Mouse (Mus musculus) MEL (cell line): ENCODE measurements around the gene Lsamp. TPM values are rescaled to one million over a fixed set of nuclear protein-coding genes. Genes with fewer than 3 reads are reported as not detected.

Experiments used
- DNase-seq: peaks from one replicate; pipeline ENCODE4 v3.0.0; 2011; ENCODE audit warnings: low read depth, low spot score
- H3K27ac ChIP-seq: 2 replicates; pipeline ENCODE4 v1.5.1; 2012; ENCODE audit warnings: low read depth, mild to moderate bottlenecking, control low read depth, low read length, moderate library complexity; ENCODE audit not compliant: control insufficient read depth
- H3K27me3 ChIP-seq, 2 experiments: fragments of 150-350 bp in 1 of 2; sonication (generic) in 1 of 2; 2 replicates each; pipeline ENCODE4 v1.6.1; 2012; ENCODE audit warnings: low read length in 2 of 2, mild to moderate bottlenecking in 2 of 2, improper control_type of control experiment in 1 of 2, moderate library complexity in 1 of 2; ENCODE audit not compliant: insufficient read depth in 2 of 2, control insufficient read depth in 1 of 2
- H3K36me3 ChIP-seq, 2 experiments: 2 replicates each; pipeline ENCODE4 v1.6.1; 2012 to 2014; ENCODE audit warnings: low read length in 2 of 2, improper control_type of control experiment in 1 of 2, inconsistent platforms in 1 of 2, mild to moderate bottlenecking in 1 of 2; ENCODE audit not compliant: insufficient read depth in 2 of 2, control insufficient read depth in 1 of 2
- H3K4me1 ChIP-seq, 2 experiments: fragments of 150-350 bp in 1 of 2; sonication (generic) in 1 of 2; 2 replicates each; pipeline ENCODE4 v1.6.1; 2012; ENCODE audit warnings: low read length in 2 of 2, improper control_type of control experiment in 1 of 2, mild to moderate bottlenecking in 1 of 2; ENCODE audit not compliant: insufficient read depth in 2 of 2, control insufficient read depth in 1 of 2
- H3K4me3 ChIP-seq, 2 experiments: fragments of 150-350 bp in 1 of 2; sonication (generic) in 1 of 2; 2 replicates each; pipeline ENCODE4 v1.5.1; 2012; ENCODE audit warnings: low read depth in 2 of 2, low read length in 2 of 2, mild to moderate bottlenecking in 2 of 2, moderate library complexity in 2 of 2, control low read depth in 1 of 2, improper control_type of control experiment in 1 of 2; ENCODE audit not compliant: control insufficient read depth in 1 of 2, insufficient read depth in 1 of 2
- H3K79me2 ChIP-seq: 2 replicates; pipeline ENCODE4 v1.6.1; 2012; ENCODE audit warnings: mild to moderate bottlenecking, low read length, moderate library complexity; ENCODE audit not compliant: control insufficient read depth, poor library complexity, insufficient read depth
- H3K9ac ChIP-seq: 2 replicates; pipeline ENCODE4 v1.6.1; 2012; ENCODE audit warnings: low read depth, mild to moderate bottlenecking, control low read depth, low read length, moderate library complexity; ENCODE audit not compliant: control insufficient read depth, poor library complexity, severe bottlenecking
- H3K9me3 ChIP-seq: fragments of 150-350 bp; sonication (generic); replicated peaks from 2 replicates; pipeline ENCODE4 v1.6.1; 2012; ENCODE audit warnings: mild to moderate bottlenecking, low read length, improper control_type of control experiment, moderate library complexity; ENCODE audit not compliant: insufficient read depth
- BHLHE40 ChIP-seq: IDR thresholded peaks from 2 replicates; pipeline ENCODE4 v1.6.1; 2012; ENCODE audit warnings: low read depth, mild to moderate bottlenecking, inconsistent platforms, low read length, improper control_type of control experiment, borderline replicate concordance
- CHD1 ChIP-seq: IDR thresholded peaks from 2 replicates; pipeline ENCODE4 v1.6.1; 2012; ENCODE audit warnings: low read depth, mild to moderate bottlenecking, inconsistent platforms, low read length, improper control_type of control experiment
- CHD2 ChIP-seq: IDR thresholded peaks from 2 replicates; pipeline ENCODE4 v1.6.1; 2011; ENCODE audit warnings: low read length, improper control_type of control experiment
- CTCF ChIP-seq, 3 experiments: IDR thresholded peaks in 2 of 3; conservative IDR thresholded peaks in 1 of 3; 2 replicates each; pipeline ENCODE4 v1.5.1; 2011 to 2012; ENCODE audit warnings: low read length in 3 of 3, low read depth in 2 of 3, mild to moderate bottlenecking in 2 of 3, improper control_type of control experiment in 1 of 3, inconsistent platforms in 1 of 3, mixed read lengths in 1 of 3, moderate library complexity in 1 of 3; ENCODE audit not compliant: control insufficient read depth in 1 of 3, insufficient read depth in 1 of 3, poor library complexity in 1 of 3, severe bottlenecking in 1 of 3
- ELF1 ChIP-seq: IDR thresholded peaks from 2 replicates; pipeline ENCODE4 v1.6.1; 2014; ENCODE audit warnings: low read depth, mild to moderate bottlenecking, inconsistent platforms, low read length, improper control_type of control experiment, moderate library complexity
- EP300 ChIP-seq, 2 experiments: IDR thresholded peaks; 2 replicates each; pipeline ENCODE4 v1.6.1; 2011; ENCODE audit warnings: improper control_type of control experiment in 2 of 2, low read length in 2 of 2, low read depth in 1 of 2, mild to moderate bottlenecking in 1 of 2
- MAFK ChIP-seq: IDR thresholded peaks from 2 replicates; pipeline ENCODE4 v1.6.1; 2011; ENCODE audit warnings: low read depth, mild to moderate bottlenecking, low read length, improper control_type of control experiment, borderline replicate concordance
- MAX ChIP-seq: IDR thresholded peaks from 2 replicates; pipeline ENCODE4 v1.6.1; 2011; ENCODE audit warnings: low read length, improper control_type of control experiment
- MAZ ChIP-seq: IDR thresholded peaks from 2 replicates; pipeline ENCODE4 v1.6.1; 2012; ENCODE audit warnings: low read depth, mild to moderate bottlenecking, inconsistent platforms, low read length, improper control_type of control experiment
- MEF2A ChIP-seq: IDR thresholded peaks from 2 replicates; pipeline ENCODE4 v1.6.1; 2014; ENCODE audit warnings: low read depth, mild to moderate bottlenecking, inconsistent platforms, low read length, improper control_type of control experiment; ENCODE audit not compliant: poor library complexity, insufficient replicate concordance, severe bottlenecking; ENCODE audit errors: extremely low read depth
- MXI1 ChIP-seq: IDR thresholded peaks from 2 replicates; pipeline ENCODE4 v1.6.1; 2011; ENCODE audit warnings: mild to moderate bottlenecking, low read depth, low read length, improper control_type of control experiment
- NELFE ChIP-seq: IDR thresholded peaks from 2 replicates; pipeline ENCODE4 v1.6.1; 2011; ENCODE audit warnings: low read depth, low read length, improper control_type of control experiment
- NRF1 ChIP-seq: IDR thresholded peaks from 2 replicates; pipeline ENCODE4 v1.6.1; 2014; ENCODE audit warnings: low read depth, mild to moderate bottlenecking, inconsistent platforms, low read length, improper control_type of control experiment, moderate library complexity; ENCODE audit not compliant: poor library complexity, insufficient read depth, severe bottlenecking
- SIN3A ChIP-seq: IDR thresholded peaks from 2 replicates; pipeline ENCODE4 v1.6.1; 2012; ENCODE audit warnings: low read length, improper control_type of control experiment, inconsistent platforms
- SMC3 ChIP-seq: IDR thresholded peaks from 2 replicates; pipeline ENCODE4 v1.6.1; 2011; ENCODE audit warnings: low read depth, low read length, improper control_type of control experiment
- TAL1 ChIP-seq: IDR thresholded peaks from 2 replicates; pipeline ENCODE4 v1.6.1; 2012; ENCODE audit warnings: mild to moderate bottlenecking, inconsistent platforms, low read length, moderate library complexity, mixed read lengths
- TBP ChIP-seq: IDR thresholded peaks from 2 replicates; pipeline ENCODE4 v1.8.0; 2011; ENCODE audit warnings: low read depth, low read length, improper control_type of control experiment
- USF1 ChIP-seq: IDR thresholded peaks from 2 replicates; pipeline ENCODE4 v1.6.1; 2014; ENCODE audit warnings: low read depth, mild to moderate bottlenecking, inconsistent platforms, low read length, improper control_type of control experiment, moderate library complexity
- ZC3H11A ChIP-seq: IDR thresholded peaks from 2 replicates; pipeline ENCODE4 v1.6.1; 2012; ENCODE audit warnings: low read depth, mild to moderate bottlenecking, inconsistent platforms, low read length, improper control_type of control experiment
- ZMIZ1 ChIP-seq: IDR thresholded peaks from 2 replicates; pipeline ENCODE4 v1.6.1; 2012; ENCODE audit warnings: low read depth, mild to moderate bottlenecking, inconsistent platforms, low read length, improper control_type of control experiment, moderate library complexity
- ZNF384 ChIP-seq: IDR thresholded peaks from 2 replicates; pipeline ENCODE4 v1.6.1; 2012; ENCODE audit warnings: low read depth, mild to moderate bottlenecking, inconsistent platforms, low read length, improper control_type of control experiment
- polyA plus RNA-seq, 2 experiments: library from polyadenylated mRNA; stranded (reverse) in 1 of 2; unstranded in 1 of 2; fragments of >175 nt in 1 of 2; fragments of >200 nt in 1 of 2; gene quantifications; 2 replicates each; pipeline versions ENCODE4 v1.2.1 to v1.2.4; 2012; ENCODE audit warnings: low replicate concordance in 2 of 2, low read depth in 1 of 2; ENCODE audit not compliant: insufficient read length in 2 of 2, insufficient read depth in 1 of 2, missing spikeins in 1 of 2
- total RNA-seq: library from RNA; depleted of rRNA; stranded (reverse); fragments of 300-350 nt; gene quantifications from 2 replicates; pipeline ENCODE4 v1.2.3, GENCODE M21; 2012

Lsamp gene
- total and polyA plus RNA-seq, 3 experiments, result 0.42 TPM; not detected in 2

GRCm38 (mm10) chr16:40011106-40011505 is 26.9 kb downstream of the Lsamp start:
- no peaks in the 10 kb centered on the region for H3K27me3 ChIP-seq
- TF ChIP-seq TAL1, result no peak
- no peak for TF ChIP-seq ZC3H11A
- TF ChIP-seq MAZ, result no peak
- no peak for TF ChIP-seq MAFK
- TF ChIP-seq CTCF (IDR thresholded peaks at IDR 0.05 in 2 of 3, conservative IDR thresholded peaks at IDR 0.05 in 1 of 3; ENCODE audit: control insufficient read depth in 1 of 3, insufficient read depth in 1 of 3, low read depth in 2 of 3, low read length in 3 of 3, poor library complexity in 1 of 3, severe bottlenecking in 1 of 3), result no peak
- TF ChIP-seq ZNF384, result no peak
- TF ChIP-seq MXI1, result no peak
- no peak for TF ChIP-seq ELF1
- TF ChIP-seq SIN3A, result no peak
- TF ChIP-seq BHLHE40, result no peak
- no peak for TF ChIP-seq NELFE
- TF ChIP-seq MAX, result no peak
- no peak for TF ChIP-seq EP300 (IDR thresholded peaks at IDR 0.05; ENCODE audit: low read depth in 1 of 2, low read length in 2 of 2)
- TF ChIP-seq CHD1, result no peak
- no peak for TF ChIP-seq CHD2
- TF ChIP-seq NRF1, result no peak
- no peak for TF ChIP-seq SMC3
- TF ChIP-seq ZMIZ1, result no peak
- TF ChIP-seq MEF2A, result no peak
- TF ChIP-seq TBP, result no peak
- TF ChIP-seq, all 39 proteins: peak for 0

DNA sequence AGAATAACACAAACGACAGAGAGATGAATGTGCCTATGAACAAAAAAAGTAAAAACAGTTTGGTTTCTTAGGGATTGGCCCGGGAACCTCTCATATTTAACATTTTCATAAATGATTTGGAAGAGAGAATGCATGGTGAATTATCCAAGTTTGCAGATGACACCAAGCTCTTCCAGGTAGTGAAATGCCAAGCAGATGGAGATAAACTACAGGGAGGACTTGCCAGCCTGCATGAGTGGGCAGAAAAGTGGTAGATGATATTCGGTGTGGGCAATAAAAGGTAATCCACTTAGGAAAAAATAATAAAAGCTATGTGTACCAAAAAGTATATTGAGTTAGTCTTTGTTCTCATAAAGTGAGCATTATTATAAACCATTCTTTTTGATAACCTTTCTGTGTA is 38.5 kb downstream of the Lsamp start:
- TF ChIP-seq USF1 (no peak), BHLHE40 (no peak)
- TF ChIP-seq, all 39 proteins: peak for 0
- no peaks in the 10 kb centered on the region for H3K36me3 ChIP-seq
- H3K27ac ChIP-seq, result no peak overlapping the region
- DNase-seq, result no peak
- no peak overlapping the region for H3K4me3 ChIP-seq
- H3K4me1 ChIP-seq, result no peaks in the 10 kb centered on the region
- no peaks in the 10 kb centered on the region for H3K9me3 ChIP-seq
- no peak overlapping the region for H3K9ac ChIP-seq
- H3K79me2 ChIP-seq, result no peaks in the 10 kb centered on the region
- H3K27me3 ChIP-seq, result no peaks in the 10 kb centered on the region

More at GRCm38 (mm10) chr16:40011106-40011505, 26.9 kb downstream of the Lsamp start:
- H3K9ac ChIP-seq, result no peak overlapping the region
- no peaks in the 10 kb centered on the region for H3K36me3 ChIP-seq
- no peak overlapping the region for H3K27ac ChIP-seq
- no peaks in the 10 kb centered on the region for H3K9me3 ChIP-seq
- no peaks in the 10 kb centered on the region for H3K4me1 ChIP-seq
- H3K4me3 ChIP-seq, result no peak overlapping the region
- H3K79me2 ChIP-seq, result no peaks in the 10 kb centered on the region
- no peak for DNase-seq
